ENCODE assay signal across 9 mouse cellular contexts in genomic region chr10:79664131-79664665, GRCm38 (mm10). TPM values are rescaled to one million over a fixed set of nuclear protein-coding genes. Genes with fewer than 3 reads are reported as not detected.
DNase-seq lines count a peak whose midpoint lies in the region; ATAC-seq and TF ChIP-seq lines count a peak whose summit lies in the region.
"Had no signal": no experiment of that assay in that cellular context is flagged by ENCODE, and none has a peak within 500 bp of the region (broad histone marks: within the 10 kb centered on the region; RNA-seq: fewer than 3 reads in every experiment).

Gene Madcam1 (plus strand): TSS chr10:79664559.

- 14% methylated on average over 13 of the region's 13 CpGs for WGBS in heart, embryonic 10.5 days
- 12% methylated on average over 13 of the region's 13 CpGs for WGBS in heart, embryonic 12.5 days
- 13% methylated on average over 13 of the region's 13 CpGs for WGBS in limb, embryonic 14.5 days

- peak; percentile 90 for DNase-seq in heart, embryonic 10.5 days (ENCODE audit: low spot score)
- DNase-seq in adrenal gland, postnatal 14 days, result peak; percentile 76
- DNase-seq in embryo, embryonic 11.5 days (ENCODE audit: low read depth, low spot score), result peak; percentile 60
- DNase-seq in induced T-regulatory cell, adult 2 months (ENCODE audit: low read depth), result peak; percentile 86
- peak; percentile 64 for DNase-seq in limb, embryonic 14.5 days (ENCODE audit: low spot score)
- DNase-seq in neural tube, embryonic 10.5 days (ENCODE audit: extremely low spot score, low spot score), result peak; percentile 88

- ATAC-seq in heart, embryonic 12.5 days (ENCODE audit: insufficient number of reproducible peaks, low FRiP score), result no peak
- ATAC-seq in limb, embryonic 14.5 days (ENCODE audit: low FRiP score, low read depth), result no peak

- TF ChIP-seq CTCF in testis, adult 2 months (IDR thresholded peaks at IDR 0.05; ENCODE audit: control insufficient read depth, insufficient read depth, insufficient replicate concordance, low read depth, low read length), result peak; percentile 96

- no peaks in the 10 kb centered on the region for H3K9me3 ChIP-seq in heart, embryonic 10.5 days
- H3K9me3 ChIP-seq in heart, embryonic 12.5 days (replicated peaks), result no peaks in the 10 kb centered on the region
- no peaks in the 10 kb centered on the region for H3K9me3 ChIP-seq in limb, embryonic 14.5 days (ENCODE audit: control insufficient read depth, low read length)
- H3K9me3 ChIP-seq: limb, embryonic 12.5 days had no signal

- H3K4me1 ChIP-seq in heart, embryonic 10.5 days, result peaks cover 15% of the 10 kb centered on the region
- no peaks in the 10 kb centered on the region; the same call in 1 of the 2 replicates for H3K4me1 ChIP-seq in heart, embryonic 12.5 days (replicated peaks)
- H3K4me1 ChIP-seq in limb, embryonic 14.5 days (ENCODE audit: control insufficient read depth, insufficient read depth, low read length), result no peaks in the 10 kb centered on the region
- H3K4me1 ChIP-seq in testis, adult 2 months (ENCODE audit: control insufficient read depth, insufficient read depth, low read length), result peaks cover 14% of the 10 kb centered on the region

- H3K4me3 ChIP-seq in heart, embryonic 10.5 days, result no peak within 1 kb of the TSS
- H3K4me3 ChIP-seq in heart, embryonic 12.5 days, result no peak within 1 kb of the TSS
- H3K4me3 ChIP-seq in limb, embryonic 14.5 days (replicated peaks; ENCODE audit: low read length), result no peak within 1 kb of the TSS
- no peak within 1 kb of the TSS for H3K4me3 ChIP-seq in testis, adult 2 months (ENCODE audit: control insufficient read depth, low read depth, low read length)
- H3K4me3 ChIP-seq: limb, embryonic 12.5 days had no signal

- TF ChIP-seq POLR2A in limb, embryonic 14.5 days (IDR thresholded peaks at IDR 0.05; ENCODE audit: borderline replicate concordance, extremely low read depth, insufficient read depth, insufficient read length), result no peak
- no peak for TF ChIP-seq POLR2A in testis, adult 2 months (IDR thresholded peaks at IDR 0.05; ENCODE audit: control insufficient read depth, low read depth, low read length)

- H3K4me2 ChIP-seq in heart, embryonic 12.5 days, result no peak within 1 kb of the TSS
- H3K4me2 ChIP-seq in limb, embryonic 14.5 days (replicated peaks; ENCODE audit: low read depth, low read length, severe bottlenecking), result no peak within 1 kb of the TSS
- H3K4me2 ChIP-seq: limb, embryonic 12.5 days had no signal

- H3K9ac ChIP-seq in heart, embryonic 12.5 days, result no peak within 1 kb of the TSS
- H3K9ac ChIP-seq in limb, embryonic 14.5 days (ENCODE audit: low read depth, low read length, severe bottlenecking), result no peak within 1 kb of the TSS
- H3K9ac ChIP-seq: limb, embryonic 12.5 days had no signal

- no peaks in the 10 kb centered on the region for H3K36me3 ChIP-seq in heart, embryonic 10.5 days
- H3K36me3 ChIP-seq in heart, embryonic 12.5 days, result no peaks in the 10 kb centered on the region
- H3K36me3 ChIP-seq in limb, embryonic 14.5 days (ENCODE audit: control insufficient read depth, insufficient read depth, low read length), result no peaks in the 10 kb centered on the region
- H3K36me3 ChIP-seq in testis, adult 2 months (ENCODE audit: control insufficient read depth, insufficient read depth, low read length), result no peaks in the 10 kb centered on the region
- H3K36me3 ChIP-seq: limb, embryonic 12.5 days had no signal

- H3K27me3 ChIP-seq in heart, embryonic 10.5 days (ENCODE audit: insufficient read depth, poor library complexity, severe bottlenecking), result peaks cover 16% of the 10 kb centered on the region
- peaks cover 14% of the 10 kb centered on the region for H3K27me3 ChIP-seq in heart, embryonic 12.5 days (replicated peaks)
- H3K27me3 ChIP-seq in limb, embryonic 14.5 days (ENCODE audit: control insufficient read depth, insufficient read depth, low read length), result no peaks in the 10 kb centered on the region
- no peaks in the 10 kb centered on the region for H3K27me3 ChIP-seq in testis, adult 2 months (ENCODE audit: control insufficient read depth, insufficient read depth, low read length)
- H3K27me3 ChIP-seq: limb, embryonic 12.5 days had no signal

- H3K27ac ChIP-seq in heart, embryonic 10.5 days, result no peak within 1 kb of the TSS
- H3K27ac ChIP-seq in heart, embryonic 12.5 days (ENCODE audit: poor library complexity, severe bottlenecking), result no peak within 1 kb of the TSS
- no peak within 1 kb of the TSS for H3K27ac ChIP-seq in limb, embryonic 14.5 days (replicated peaks; ENCODE audit: low read depth, low read length)
- no peak within 1 kb of the TSS for H3K27ac ChIP-seq in testis, adult 2 months (ENCODE audit: control insufficient read depth, insufficient read depth, low read depth, low read length)
- H3K27ac ChIP-seq: limb, embryonic 12.5 days had no signal

RNA-seq across cellular contexts. Expression of gene Madcam1, which starts in this region (rescaled TPM):
- 0.38 and 1.3 TPM in 2 replicates for polyA plus RNA-seq in heart, embryonic 10.5 days (2016; fragmentation: Nextera tagmentation; extraction: Ambion mirVana)
- polyA plus RNA-seq in heart, embryonic 12.5 days (2016; fragmentation: Nextera tagmentation; extraction: Ambion mirVana), result 0.23 and 1.0 TPM in 2 replicates
- total RNA-seq in adrenal gland, postnatal 14 days (2021), result 6.8 TPM in 1 of 2 replicates, not detected in the other
- 5.0 and 8.4 TPM in 2 replicates for polyA plus RNA-seq in limb, embryonic 14.5 days (2012; rRNA removed)
- 8.2 and 11.5 TPM in 2 replicates for polyA plus RNA-seq in limb, embryonic 14.5 days (2014; fragmentation: Nextera tagmentation; extraction: Ambion mirVana)
- not detected in 2 replicates for polyA plus RNA-seq in testis, adult 2 months (2012; rRNA removed)
